Mouse (Mus musculus): ENCODE measurements around the gene Zbtb9. TPM values are rescaled to one million over a fixed set of nuclear protein-coding genes. Genes with fewer than 3 reads are reported as not detected.
A peak's percentile ranks its signal among the peaks of the same experiment; 100 is the strongest.

Zbtb9 gene
- polyA plus RNA-seq, 1 experiment from 2014 or later = 12.8 TPM

DNA sequence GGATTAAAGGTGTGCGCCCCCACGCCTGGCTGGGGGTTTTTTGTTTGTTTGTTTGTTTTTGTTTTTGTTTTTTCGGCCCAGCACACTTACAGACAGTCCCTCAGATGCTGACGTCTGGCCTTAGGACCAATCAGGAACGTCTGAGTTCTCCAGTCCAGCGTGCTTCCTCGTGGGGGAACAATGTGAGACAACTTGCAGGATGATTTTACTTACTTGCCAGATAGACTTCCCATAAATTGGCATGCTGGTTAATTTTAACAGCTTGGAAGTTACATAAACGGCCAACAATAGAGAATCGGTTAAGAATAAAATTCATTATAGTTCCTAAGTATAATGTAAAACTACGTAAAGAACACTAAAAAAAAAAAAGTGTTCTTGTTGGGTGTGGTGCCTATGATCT, 38.2 kb downstream of the Zbtb9 start:
- Histone ChIP-seq H3K27ac (ENCODE audit: low read depth, low read length) (no peak overlapping the region), H3K4me1 (ENCODE audit: control insufficient read depth, insufficient read depth, low read length) (peaks cover 11% of the 10 kb centered on the region; the same call in 1 of the 2 replicates), H3K4me3 (ENCODE audit: low read length) (no peak overlapping the region), H3K9me3 (ENCODE audit: control insufficient read depth, low read length) (no peaks in the 10 kb centered on the region), H3K36me3 (ENCODE audit: control insufficient read depth, insufficient read depth, low read length) (no peaks in the 10 kb centered on the region), H3K27me3 (ENCODE audit: control insufficient read depth, insufficient read depth, low read length) (no peaks in the 10 kb centered on the region), H3K9ac (ENCODE audit: low read depth, low read length) (no peak overlapping the region), H3K4me2 (replicated peaks; ENCODE audit: low read depth, low read length) (no peak overlapping the region)
- WGBS = 91% methylated on average over 10 of the region's 10 CpGs
- ATAC-seq (ENCODE audit: low FRiP score, low TSS enrichment) = no peak

DNA sequence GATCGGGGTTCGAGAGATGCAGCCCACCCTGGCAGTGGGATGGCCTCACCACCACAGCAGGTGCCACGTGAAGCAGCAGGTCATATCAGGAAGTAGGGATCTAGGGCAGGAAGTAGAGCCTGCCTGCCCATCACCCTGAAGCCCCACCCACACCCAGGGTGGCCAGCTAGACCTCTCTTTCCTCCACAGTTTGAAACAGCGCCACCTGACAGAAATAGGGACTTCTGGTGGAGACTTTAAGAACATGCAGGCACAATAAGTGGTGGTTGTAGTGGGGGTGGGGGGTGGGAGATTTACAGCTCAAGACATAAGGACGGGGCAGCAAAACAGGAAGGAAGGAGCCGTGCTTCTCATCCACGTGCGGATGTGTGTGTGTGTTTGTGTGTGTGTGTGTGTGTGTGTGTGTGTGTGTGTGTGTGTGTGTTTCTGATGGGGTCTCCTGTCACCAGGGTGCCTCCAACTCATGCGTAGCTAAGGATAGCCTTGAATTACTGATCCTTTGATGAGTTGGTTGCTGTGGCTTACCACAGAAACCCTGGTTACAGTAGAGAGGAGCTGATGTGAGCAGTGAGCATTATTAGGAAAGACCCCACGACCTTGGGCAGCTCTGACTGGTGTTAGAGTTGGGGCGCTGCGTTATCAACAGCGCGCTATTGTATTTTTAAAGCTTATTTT, 39.2 kb downstream of the Zbtb9 start:
- Histone ChIP-seq H3K4me1 (ENCODE audit: control insufficient read depth, insufficient read depth, low read length) (peaks cover 11% of the 10 kb centered on the region; the same call in 1 of the 2 replicates), H3K36me3 (ENCODE audit: control insufficient read depth, insufficient read depth, low read length) (no peaks in the 10 kb centered on the region), H3K9ac (ENCODE audit: low read depth, low read length) (no peak overlapping the region), H3K9me3 (ENCODE audit: control insufficient read depth, low read length) (no peaks in the 10 kb centered on the region), H3K4me3 (ENCODE audit: low read length) (no peak overlapping the region), H3K27ac (ENCODE audit: low read depth, low read length) (no peak overlapping the region; the same call in 1 of the 2 replicates), H3K27me3 (ENCODE audit: control insufficient read depth, insufficient read depth, low read length) (no peaks in the 10 kb centered on the region), H3K4me2 (replicated peaks; ENCODE audit: low read depth, low read length) (peak overlapping the region; percentile 1; the same call in 1 of the 2 replicates)
- 52% methylated on average over 14 of the region's 14 CpGs for WGBS
- no peak for ATAC-seq (ENCODE audit: low FRiP score, low TSS enrichment)

DNA sequence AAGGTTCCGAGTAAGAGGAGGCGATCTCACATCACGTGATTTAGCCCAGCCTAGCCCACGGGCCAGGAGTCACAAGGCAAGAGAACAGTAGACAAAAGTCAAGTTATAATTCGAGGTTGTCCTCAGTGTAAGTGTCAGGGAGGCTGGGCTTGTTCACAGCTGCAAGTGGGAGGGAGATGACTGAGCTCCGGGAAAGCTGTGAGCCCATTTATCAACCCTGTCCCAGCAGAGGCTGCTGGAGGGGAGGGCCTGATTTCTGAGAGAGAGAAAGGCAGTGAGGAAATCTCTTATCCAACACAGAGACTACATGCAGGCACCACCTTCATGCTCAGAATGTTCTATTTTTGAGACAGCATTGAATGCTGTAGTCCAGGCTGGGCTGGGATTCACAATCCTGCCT, 39.9 kb downstream of the Zbtb9 start:
- Histone ChIP-seq H3K27ac (ENCODE audit: low read depth, low read length) (no peak overlapping the region; the same call in 1 of the 2 replicates), H3K9ac (ENCODE audit: low read depth, low read length) (no peak overlapping the region), H3K4me2 (replicated peaks; ENCODE audit: low read depth, low read length) (peak overlapping the region; percentile 1; the same call in 1 of the 2 replicates), H3K4me3 (ENCODE audit: low read length) (no peak overlapping the region), H3K9me3 (ENCODE audit: control insufficient read depth, low read length) (no peaks in the 10 kb centered on the region), H3K27me3 (ENCODE audit: control insufficient read depth, insufficient read depth, low read length) (no peaks in the 10 kb centered on the region), H3K36me3 (ENCODE audit: control insufficient read depth, insufficient read depth, low read length) (no peaks in the 10 kb centered on the region), H3K4me1 (ENCODE audit: control insufficient read depth, insufficient read depth, low read length) (peaks cover 11% of the 10 kb centered on the region; the same call in 1 of the 2 replicates)
- 20% methylated on average over 6 of the region's 6 CpGs for WGBS
- peak; percentile 56 for ATAC-seq (ENCODE audit: low FRiP score, low TSS enrichment)

DNA sequence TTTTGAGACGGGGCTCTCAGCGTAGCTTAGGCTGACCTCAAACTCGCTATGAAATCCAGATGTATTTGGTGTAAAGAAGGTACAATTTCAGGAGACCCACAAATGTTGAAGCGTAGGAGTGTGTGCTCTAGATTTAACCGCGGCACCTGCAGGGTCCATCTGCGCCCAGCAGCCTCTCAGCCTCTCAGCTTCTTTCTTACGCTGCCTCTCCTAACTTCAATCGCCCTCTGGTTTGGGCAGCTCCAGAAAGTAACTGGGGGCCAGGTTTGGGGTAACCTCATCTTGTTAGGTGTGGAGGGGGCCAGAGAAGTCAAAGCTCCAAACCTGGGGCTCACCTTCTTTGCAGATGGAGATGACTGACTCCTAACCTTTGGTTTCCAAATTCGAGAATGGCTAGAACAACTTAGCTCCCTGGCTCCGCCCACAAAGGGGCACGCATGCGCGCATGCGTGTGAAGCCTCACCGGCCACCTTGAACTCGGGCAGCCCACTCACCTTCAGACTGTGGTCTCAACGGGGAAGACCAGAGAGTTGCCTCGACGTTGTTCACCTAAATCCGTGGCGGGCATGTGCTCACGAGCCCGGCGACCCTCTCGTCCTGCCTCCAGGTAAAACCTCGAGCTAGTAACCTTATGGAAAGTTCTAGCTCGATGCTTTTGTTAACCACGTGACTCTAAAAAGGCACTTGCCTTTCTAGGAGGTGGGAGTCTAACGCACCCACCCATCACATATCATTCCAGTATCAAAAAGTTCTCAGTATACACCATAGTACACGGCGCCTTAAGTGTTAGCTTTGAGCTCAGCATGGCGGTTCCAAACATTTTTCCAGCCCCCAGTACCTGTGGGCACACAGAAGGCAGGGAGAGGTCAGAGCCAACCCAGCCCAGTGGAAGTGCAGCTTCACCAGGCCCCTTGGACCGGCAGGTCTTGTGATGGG, 44.9 kb downstream of the Zbtb9 start:
- peak; percentile 68 for ATAC-seq (ENCODE audit: low FRiP score, low TSS enrichment)
- 9% methylated on average over 34 of the region's 34 CpGs for WGBS
- Histone ChIP-seq H3K4me3 (ENCODE audit: low read length) (peak overlapping the region; percentile 46), H3K4me1 (ENCODE audit: control insufficient read depth, insufficient read depth, low read length) (no peaks in the 10 kb centered on the region), H3K36me3 (ENCODE audit: control insufficient read depth, insufficient read depth, low read length) (peaks cover 33% of the 10 kb centered on the region; the same call in 1 of the 2 replicates), H3K27me3 (ENCODE audit: control insufficient read depth, insufficient read depth, low read length) (no peaks in the 10 kb centered on the region), H3K4me2 (replicated peaks; ENCODE audit: low read depth, low read length) (peak overlapping the region; percentile 58), H3K9me3 (ENCODE audit: control insufficient read depth, low read length) (no peaks in the 10 kb centered on the region), H3K9ac (ENCODE audit: low read depth, low read length) (peak overlapping the region; percentile 49; the same call in 1 of the 2 replicates), H3K27ac (ENCODE audit: low read depth, low read length) (peak overlapping the region; percentile 65; the same call in 1 of the 2 replicates)

DNA sequence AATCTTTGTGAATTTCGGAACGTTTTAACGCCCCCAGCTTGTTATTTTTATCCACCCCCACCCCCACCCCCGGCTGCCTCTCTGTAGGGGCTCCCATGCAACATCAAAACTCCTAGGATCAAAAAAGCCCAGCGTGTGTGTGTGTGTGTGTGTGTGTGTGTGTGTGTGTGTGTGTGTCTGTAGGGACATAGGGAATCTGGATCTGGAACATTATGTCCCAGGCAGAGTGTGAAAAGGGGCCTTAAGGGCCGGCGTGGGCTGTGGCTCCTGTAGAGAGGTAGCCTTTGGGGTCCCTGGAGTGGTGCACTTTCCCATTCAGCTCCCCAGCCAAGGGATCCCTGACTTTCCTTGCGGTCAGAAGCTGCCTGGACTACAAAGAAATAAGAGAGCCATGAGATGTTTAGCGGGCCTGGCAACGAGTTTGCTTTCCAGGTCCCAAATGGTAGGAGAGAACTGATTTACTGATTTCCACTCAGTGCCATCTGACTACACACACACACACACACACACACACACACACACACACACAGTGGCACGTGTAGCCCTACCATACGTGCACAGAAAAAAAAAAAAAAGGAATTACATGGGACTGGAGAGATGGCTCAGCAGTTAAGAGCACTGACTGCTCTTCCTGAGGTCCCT, 45.7 kb downstream of the Zbtb9 start:
- Histone ChIP-seq H3K36me3 (ENCODE audit: control insufficient read depth, insufficient read depth, low read length) (peaks cover 36% of the 10 kb centered on the region; the same call in 1 of the 2 replicates), H3K9ac (ENCODE audit: low read depth, low read length) (peak overlapping the region; percentile 49; the same call in 1 of the 2 replicates), H3K27ac (ENCODE audit: low read depth, low read length) (peak overlapping the region; percentile 65; the same call in 1 of the 2 replicates), H3K9me3 (ENCODE audit: control insufficient read depth, low read length) (no peaks in the 10 kb centered on the region), H3K4me2 (replicated peaks; ENCODE audit: low read depth, low read length) (peak overlapping the region; percentile 58), H3K27me3 (ENCODE audit: control insufficient read depth, insufficient read depth, low read length) (no peaks in the 10 kb centered on the region), H3K4me3 (ENCODE audit: low read length) (peak overlapping the region; percentile 46), H3K4me1 (ENCODE audit: control insufficient read depth, insufficient read depth, low read length) (no peaks in the 10 kb centered on the region)
- ATAC-seq (ENCODE audit: low FRiP score, low TSS enrichment) = no peak
- WGBS = 35% methylated on average over 12 of the region's 12 CpGs

DNA sequence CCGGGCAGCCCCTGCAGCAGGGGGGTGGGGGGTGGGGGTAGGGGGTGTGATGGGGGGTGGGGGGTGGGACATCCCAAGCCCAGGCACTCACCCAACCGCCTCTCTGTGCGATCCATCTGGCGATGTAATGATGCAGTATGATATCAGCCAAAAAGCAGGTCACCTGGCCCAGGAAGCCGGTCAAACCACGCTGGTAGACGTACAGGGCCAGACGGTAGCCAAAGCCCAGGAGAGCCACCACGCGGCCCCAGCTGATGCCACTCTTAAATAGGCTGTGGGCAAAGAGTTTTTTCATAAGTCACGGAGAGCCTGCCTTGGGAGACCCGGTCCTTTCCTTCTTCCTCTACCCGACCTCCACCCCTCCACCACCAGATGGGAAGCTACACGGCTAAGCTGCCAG, 48.1 kb downstream of the Zbtb9 start:
- Histone ChIP-seq H3K27me3 (ENCODE audit: control insufficient read depth, insufficient read depth, low read length) (no peaks in the 10 kb centered on the region), H3K9ac (ENCODE audit: low read depth, low read length) (no peak overlapping the region), H3K4me1 (ENCODE audit: control insufficient read depth, insufficient read depth, low read length) (no peaks in the 10 kb centered on the region), H3K27ac (ENCODE audit: low read depth, low read length) (no peak overlapping the region), H3K9me3 (ENCODE audit: control insufficient read depth, low read length) (no peaks in the 10 kb centered on the region), H3K4me2 (replicated peaks; ENCODE audit: low read depth, low read length) (no peak overlapping the region), H3K4me3 (ENCODE audit: low read length) (no peak overlapping the region), H3K36me3 (ENCODE audit: control insufficient read depth, insufficient read depth, low read length) (peaks cover 58% of the 10 kb centered on the region)
- ATAC-seq (ENCODE audit: low FRiP score, low TSS enrichment) = no peak
- 96% methylated on average over 14 of the region's 14 CpGs for WGBS

DNA sequence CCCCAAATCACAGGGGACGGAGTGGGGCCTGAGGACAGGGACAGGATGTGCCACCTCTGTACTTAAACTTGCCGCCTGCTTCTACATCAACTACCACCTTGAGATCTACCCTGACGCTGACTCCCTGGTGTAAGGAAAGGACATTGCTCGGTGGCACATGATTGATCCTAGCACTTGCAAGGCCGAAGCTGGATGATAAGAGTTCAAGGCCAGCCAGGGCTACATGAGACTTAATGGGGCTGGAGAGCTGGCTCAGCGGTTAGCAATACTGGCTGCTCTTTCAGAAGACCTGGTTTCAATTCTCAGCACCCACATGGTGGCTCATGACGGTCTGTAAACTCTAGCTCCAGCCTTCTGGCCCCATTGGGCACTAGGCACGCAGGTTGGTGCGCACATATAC, 48.8 kb downstream of the Zbtb9 start:
- Histone ChIP-seq H3K9ac (ENCODE audit: low read depth, low read length) (no peak overlapping the region), H3K36me3 (ENCODE audit: control insufficient read depth, insufficient read depth, low read length) (peaks cover 58% of the 10 kb centered on the region), H3K9me3 (ENCODE audit: control insufficient read depth, low read length) (no peaks in the 10 kb centered on the region), H3K4me3 (ENCODE audit: low read length) (no peak overlapping the region), H3K27me3 (ENCODE audit: control insufficient read depth, insufficient read depth, low read length) (no peaks in the 10 kb centered on the region), H3K27ac (ENCODE audit: low read depth, low read length) (no peak overlapping the region), H3K4me2 (replicated peaks; ENCODE audit: low read depth, low read length) (no peak overlapping the region), H3K4me1 (ENCODE audit: control insufficient read depth, insufficient read depth, low read length) (no peaks in the 10 kb centered on the region)
- WGBS = 95% methylated on average over 9 of the region's 9 CpGs
- no peak for ATAC-seq (ENCODE audit: low FRiP score, low TSS enrichment)

DNA sequence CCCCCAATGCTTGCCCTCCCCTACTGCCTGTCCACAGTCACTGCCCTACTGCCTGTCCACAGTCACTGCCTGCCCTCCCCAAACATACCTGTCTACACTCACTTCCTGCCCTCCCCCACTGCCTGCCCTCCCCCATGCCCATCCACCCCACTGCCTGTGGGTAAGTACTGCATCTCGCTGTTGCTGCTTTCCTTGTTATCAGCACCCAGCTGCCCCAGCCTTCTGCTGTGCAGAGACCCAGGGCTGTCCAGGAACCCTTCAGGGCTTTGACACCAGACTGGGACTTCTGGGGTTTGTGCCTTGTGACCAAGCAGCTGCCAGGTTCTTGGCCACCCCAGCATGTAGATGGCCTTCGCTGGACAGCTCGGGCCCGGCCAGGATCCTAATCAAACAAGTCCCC, 50.4 kb downstream of the Zbtb9 start:
- H3K4me1 ChIP-seq (ENCODE audit: control insufficient read depth, insufficient read depth, low read length) = peaks cover 10% of the 10 kb centered on the region
- H3K36me3 ChIP-seq (ENCODE audit: control insufficient read depth, insufficient read depth, low read length) = peaks cover 58% of the 10 kb centered on the region
- no peak for ATAC-seq (ENCODE audit: low FRiP score, low TSS enrichment)
- H3K9me3 ChIP-seq (ENCODE audit: control insufficient read depth, low read length) = no peaks in the 10 kb centered on the region
- no peak overlapping the region for H3K9ac ChIP-seq (ENCODE audit: low read depth, low read length)
- 92% methylated on average over 4 of the region's 4 CpGs for WGBS
- no peak overlapping the region for H3K4me2 ChIP-seq (replicated peaks; ENCODE audit: low read depth, low read length)
- H3K4me3 ChIP-seq (ENCODE audit: low read length) = no peak overlapping the region
- no peaks in the 10 kb centered on the region for H3K27me3 ChIP-seq (ENCODE audit: control insufficient read depth, insufficient read depth, low read length)
- no peak overlapping the region for H3K27ac ChIP-seq (ENCODE audit: low read depth, low read length)
